Mouse (Mus musculus) liver, embryonic 11.5 days (tissue): ENCODE measurements at regions not wholly inside any gene's neighbourhood (a gene's known extent, or its start where the extent isn't known, plus 50 kb on each side); places are given as distances from the start of the nearest gene placed in this dataset.

Source experiments
- ATAC-seq: fragments of 200-750 bp; cut with Nextera tagmentation; replicated peaks from 2 replicates; pipeline ENCODE4 v1.8.0; 2017; ENCODE audit warnings: moderate number of reproducible peaks, mild to moderate bottlenecking, moderate TSS enrichment, moderate library complexity; ENCODE audit not compliant: low FRiP score
- DNase-seq: peaks from one replicate; pipeline ENCODE4 v3.0.0-alpha.2; 2017; ENCODE audit warnings: low spot score
- H3K27ac ChIP-seq: fragments of 300-500 bp; sonication (generic); 2 replicates; pipeline ENCODE4 v1.5.1; 2014; ENCODE audit warnings: mild to moderate bottlenecking, low read depth, low read length, control low read depth
- H3K27me3 ChIP-seq: fragments of 300-500 bp; sonication (generic); replicated peaks from 2 replicates; pipeline ENCODE4 v1.6.1; 2014; ENCODE audit warnings: low read length, mixed read lengths; ENCODE audit not compliant: control insufficient read depth, insufficient read depth
- H3K36me3 ChIP-seq: fragments of 300-500 bp; sonication (generic); 2 replicates; pipeline ENCODE4 v1.6.1; 2014; ENCODE audit warnings: mild to moderate bottlenecking, low read length, moderate library complexity, mixed read lengths; ENCODE audit not compliant: control insufficient read depth, insufficient read depth
- H3K4me1 ChIP-seq: fragments of 300-500 bp; sonication (generic); replicated peaks from 2 replicates; pipeline ENCODE4 v1.6.1; 2014; ENCODE audit warnings: low read length, mixed read lengths; ENCODE audit not compliant: control insufficient read depth, insufficient read depth
- H3K4me2 ChIP-seq: fragments of 300-500 bp; sonication (generic); 2 replicates; pipeline ENCODE4 v1.6.1; 2014; ENCODE audit warnings: mild to moderate bottlenecking, control low read depth, moderate library complexity
- H3K4me3 ChIP-seq: fragments of 300-500 bp; sonication (generic); 2 replicates; pipeline ENCODE4 v1.5.1; 2014; ENCODE audit warnings: low read depth, low read length, control low read depth
- H3K9ac ChIP-seq: fragments of 300-500 bp; sonication (generic); 2 replicates; pipeline ENCODE4 v1.6.1; 2014; ENCODE audit warnings: low read depth, low read length, control low read depth
- H3K9me3 ChIP-seq: fragments of 300-500 bp; sonication (generic); 2 replicates; pipeline ENCODE4 v1.6.1; 2016; ENCODE audit warnings: low read length, inconsistent platforms, mixed read lengths; ENCODE audit not compliant: control insufficient read depth
- WGBS: fragments of 180-500 bp; shearing (Covaris S2); extraction: QIAGEN DNeasy Blood & Tissue Kit; methylation state at CpG from one replicate; pipeline ENCODE4 v1.1.7; 2014; 5-methylcytosine and 5-hydroxymethylcytosine counted together

GRCm38 (mm10) chr1:181293079-181293865 is 59.2 kb upstream of the Cnih3 start:
- ATAC-seq, result no peak
- no peak overlapping the region for H3K27ac ChIP-seq
- WGBS, result 82% methylated on average over 16 of the region's 16 CpGs
- H3K4me1 ChIP-seq, result no peaks in the 10 kb centered on the region
- H3K27me3 ChIP-seq, result no peaks in the 10 kb centered on the region
- H3K36me3 ChIP-seq, result no peaks in the 10 kb centered on the region
- no peak overlapping the region for H3K4me3 ChIP-seq
- H3K9me3 ChIP-seq, result no peaks in the 10 kb centered on the region
- H3K4me2 ChIP-seq, result no peak overlapping the region
- peak; percentile 9 for DNase-seq
- no peak overlapping the region for H3K9ac ChIP-seq

DNA sequence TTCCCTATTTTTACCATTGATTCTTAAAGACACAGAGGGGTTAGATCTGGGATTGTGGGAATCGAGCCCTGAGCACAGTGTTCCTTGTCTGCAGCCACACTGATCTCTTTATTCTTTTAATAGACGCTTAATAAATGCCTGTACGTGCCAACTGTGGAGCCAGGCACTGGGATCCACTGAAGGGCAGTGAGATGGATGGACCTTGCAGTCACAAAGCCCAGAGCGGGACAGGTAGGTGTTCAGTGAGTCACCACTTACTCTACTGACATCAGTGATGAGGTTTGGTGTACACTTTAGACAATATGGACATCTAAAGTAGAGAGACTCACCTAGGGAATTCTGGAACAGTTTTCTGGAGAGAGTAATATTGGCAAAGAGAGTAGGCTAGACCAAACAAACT is 56.8 kb upstream of the Cnih3 start:
- Histone ChIP-seq H3K4me3 (no peak overlapping the region), H3K4me1 (no peaks in the 10 kb centered on the region), H3K9me3 (no peaks in the 10 kb centered on the region), H3K27ac (no peak overlapping the region), H3K36me3 (no peaks in the 10 kb centered on the region), H3K9ac (no peak overlapping the region), H3K27me3 (no peaks in the 10 kb centered on the region), H3K4me2 (no peak overlapping the region)
- DNase-seq, result no peak
- WGBS, result 80% methylated on average over 4 of the region's 4 CpGs
- no peak for ATAC-seq

GRCm38 (mm10) chr1:181298063-181298462 is 54.4 kb upstream of the Cnih3 start:
- no peak overlapping the region for H3K9ac ChIP-seq
- 72% methylated on average over 5 of the region's 5 CpGs for WGBS
- no peak overlapping the region for H3K27ac ChIP-seq
- no peak overlapping the region for H3K4me3 ChIP-seq
- H3K9me3 ChIP-seq, result no peaks in the 10 kb centered on the region
- DNase-seq (no peak), ATAC-seq (no peak)
- no peaks in the 10 kb centered on the region for H3K36me3 ChIP-seq
- H3K4me1 ChIP-seq, result no peaks in the 10 kb centered on the region
- H3K27me3 ChIP-seq, result no peaks in the 10 kb centered on the region
- H3K4me2 ChIP-seq, result no peak overlapping the region

GRCm38 (mm10) chr1:181299075-181299665 is 53.3 kb upstream of the Cnih3 start:
- Histone ChIP-seq H3K9ac (no peak overlapping the region), H3K9me3 (no peaks in the 10 kb centered on the region)

GRCm38 (mm10) chr1:181299826-181300225 is 52.6 kb upstream of the Cnih3 start:
- Histone ChIP-seq H3K9me3 (no peaks in the 10 kb centered on the region), H3K9ac (no peak overlapping the region), H3K36me3 (no peaks in the 10 kb centered on the region), H3K4me1 (no peaks in the 10 kb centered on the region), H3K27ac (no peak overlapping the region), H3K27me3 (no peaks in the 10 kb centered on the region), H3K4me2 (no peak overlapping the region), H3K4me3 (no peak overlapping the region)
- 76% methylated on average over 6 of the region's 6 CpGs for WGBS
- ATAC-seq (no peak), DNase-seq (no peak)

More at GRCm38 (mm10) chr1:181299075-181299665, 53.3 kb upstream of the Cnih3 start:
- no peak for DNase-seq
- Histone ChIP-seq H3K36me3 (no peaks in the 10 kb centered on the region), H3K4me1 (no peaks in the 10 kb centered on the region), H3K27me3 (no peaks in the 10 kb centered on the region), H3K4me2 (no peak overlapping the region), H3K27ac (no peak overlapping the region), H3K4me3 (no peak overlapping the region)
- WGBS, result 55% methylated on average over 14 of the region's 14 CpGs
- ATAC-seq, result no peak

- H3K27ac ChIP-seq, result no peak overlapping the region
- H3K4me2 ChIP-seq, result no peak overlapping the region
- no peaks in the 10 kb centered on the region for H3K36me3 ChIP-seq
- no peaks in the 10 kb centered on the region for H3K27me3 ChIP-seq
- 93% methylated on average over 17 of the region's 17 CpGs for WGBS
- DNase-seq, result no peak
- no peaks in the 10 kb centered on the region for H3K9me3 ChIP-seq
- H3K4me3 ChIP-seq, result no peak overlapping the region
- no peaks in the 10 kb centered on the region for H3K4me1 ChIP-seq
- no peak overlapping the region for H3K9ac ChIP-seq
- ATAC-seq, result no peak
These were observed 50.3 kb upstream of the Cnih3 start for GRCm38 (mm10) chr1:181302151-181302550.
